Mouse (Mus musculus): ENCODE results near the gene Osbpl5.

Osbpl5 gene

GRCm38 (mm10) chr7:143755357-143756124 is 1.2 kb downstream of the Osbpl5 start:
- no peak for DNase-seq (ENCODE audit: low read depth, low spot score)

- peak; percentile 67 for DNase-seq (ENCODE audit: low read depth, low spot score)
These were observed 2.6 kb downstream of the Osbpl5 start for GRCm38 (mm10) chr7:143753990-143754715.

- no peak for DNase-seq (ENCODE audit: low read depth, low spot score)
These were observed 4.2 kb downstream of the Osbpl5 start for GRCm38 (mm10) chr7:143752606-143753005.

GRCm38 (mm10) chr7:143752056-143752455 is 4.7 kb downstream of the Osbpl5 start:
- no peak for DNase-seq (ENCODE audit: low read depth, low spot score)

GRCm38 (mm10) chr7:143751380-143751779 is 5.4 kb downstream of the Osbpl5 start:
- no peak for DNase-seq (ENCODE audit: low read depth, low spot score)

GRCm38 (mm10) chr7:143749045-143749444 is 7.7 kb downstream of the Osbpl5 start:
- DNase-seq (ENCODE audit: low read depth, low spot score), result no peak

- peak; percentile 78 for DNase-seq (ENCODE audit: low read depth, low spot score)
These were observed 8.5 kb downstream of the Osbpl5 start for GRCm38 (mm10) chr7:143748041-143748868.

GRCm38 (mm10) chr7:143740653-143741052 is 16.1 kb downstream of the Osbpl5 start:
- no peak for DNase-seq (ENCODE audit: low read depth, low spot score)

- no peak for DNase-seq (ENCODE audit: low read depth, low spot score)
These were observed 17.0 kb downstream of the Osbpl5 start for GRCm38 (mm10) chr7:143739511-143740461.

GRCm38 (mm10) chr7:143738601-143739006 is 18.2 kb downstream of the Osbpl5 start:
- no peak for DNase-seq (ENCODE audit: low read depth, low spot score)

- no peak for DNase-seq (ENCODE audit: low read depth, low spot score)
These were observed 18.6 kb downstream of the Osbpl5 start for GRCm38 (mm10) chr7:143738194-143738593.

- DNase-seq (ENCODE audit: low read depth, low spot score), result no peak
These were observed 23.0 kb downstream of the Osbpl5 start for GRCm38 (mm10) chr7:143733746-143734145.

- no peak for DNase-seq (ENCODE audit: low read depth, low spot score)
These were observed 26.9 kb downstream of the Osbpl5 start for GRCm38 (mm10) chr7:143729886-143730285.

GRCm38 (mm10) chr7:143726396-143726795 is 30.4 kb downstream of the Osbpl5 start:
- no peak for DNase-seq (ENCODE audit: low read depth, low spot score)

- DNase-seq (ENCODE audit: low read depth, low spot score), result no peak
These were observed 32.9 kb downstream of the Osbpl5 start for GRCm38 (mm10) chr7:143723841-143724240.

- DNase-seq (ENCODE audit: low read depth, low spot score), result no peak
These were observed 34.1 kb downstream of the Osbpl5 start for GRCm38 (mm10) chr7:143722646-143723045.

- no peak for DNase-seq (ENCODE audit: low read depth, low spot score)
These were observed 39.0 kb downstream of the Osbpl5 start for GRCm38 (mm10) chr7:143717811-143718210.

GRCm38 (mm10) chr7:143713421-143713820 is 43.4 kb downstream of the Osbpl5 start:
- peak; percentile 57 for DNase-seq (ENCODE audit: low read depth, low spot score)

GRCm38 (mm10) chr7:143712771-143713348 is 43.9 kb downstream of the Osbpl5 start:
- peak; percentile 78 for DNase-seq (ENCODE audit: low read depth, low spot score)

GRCm38 (mm10) chr7:143712023-143712422 is 44.8 kb downstream of the Osbpl5 start:
- DNase-seq (ENCODE audit: low read depth, low spot score), result no peak
